Mouse (Mus musculus) midbrain, postnatal 0 days (tissue): ENCODE data around the gene Hip1r. TPM values are rescaled to one million over a fixed set of nuclear protein-coding genes. Genes with fewer than 3 reads are reported as not detected.

Source experiments
- ATAC-seq: fragments of 200-750 bp; cut with Nextera tagmentation; 2 replicates; pipeline ENCODE4 v1.8.0; 2017; ENCODE audit warnings: moderate number of reproducible peaks, mild to moderate bottlenecking, moderate TSS enrichment, moderate library complexity; ENCODE audit not compliant: low FRiP score
- DNase-seq: peaks from one replicate; pipeline ENCODE4 v3.0.0-alpha.2; 2015; ENCODE audit warnings: low spot score
- H3K27ac ChIP-seq: fragments of 300-500 bp; sonication (generic); 2 replicates; pipeline ENCODE4 v1.5.1; 2014; ENCODE audit warnings: low read depth, mild to moderate bottlenecking, low read length, mixed read lengths
- H3K27me3 ChIP-seq: fragments of 300-500 bp; sonication (generic); 2 replicates; pipeline ENCODE4 v1.6.1; 2014; ENCODE audit warnings: low read length, control low read depth, mixed read lengths; ENCODE audit not compliant: insufficient read depth
- H3K36me3 ChIP-seq: fragments of 300-500 bp; sonication (generic); 2 replicates; pipeline ENCODE4 v1.6.1; 2014; ENCODE audit warnings: low read length, control low read depth, mixed read lengths; ENCODE audit not compliant: insufficient read depth
- H3K4me1 ChIP-seq: fragments of 300-500 bp; sonication (generic); 2 replicates; pipeline ENCODE4 v1.6.1; 2014; ENCODE audit warnings: mild to moderate bottlenecking, control low read depth, antibody characterized with exemption, low read length, mixed read lengths; ENCODE audit not compliant: insufficient read depth
- H3K4me2 ChIP-seq: fragments of 300-500 bp; sonication (generic); 2 replicates; pipeline ENCODE4 v1.6.1; 2014; ENCODE audit warnings: low read depth, mild to moderate bottlenecking, low read length, mixed read lengths; ENCODE audit not compliant: poor library complexity, severe bottlenecking
- H3K4me3 ChIP-seq: fragments of 300-500 bp; sonication (generic); 2 replicates; pipeline ENCODE4 v1.5.1; 2014; ENCODE audit warnings: low read depth, mild to moderate bottlenecking, low read length, moderate library complexity
- H3K9ac ChIP-seq: fragments of 300-500 bp; sonication (generic); replicated peaks from 2 replicates; pipeline ENCODE4 v1.6.1; 2014; ENCODE audit warnings: mild to moderate bottlenecking, low read length, moderate library complexity, mixed read lengths; ENCODE audit not compliant: poor library complexity, severe bottlenecking
- H3K9me3 ChIP-seq: fragments of 300-500 bp; sonication (generic); 2 replicates; pipeline ENCODE4 v1.6.1; 2016; ENCODE audit warnings: low read length, control low read depth
- CTCF ChIP-seq: IDR thresholded peaks from 2 replicates; pipeline ENCODE4 v1.5.1; 2016; ENCODE audit warnings: antibody characterized with exemption, mild to moderate bottlenecking
- WGBS: fragments of 180-500 bp; shearing (Covaris S2); extraction: QIAGEN DNeasy Blood & Tissue Kit; methylation state at CpG from one replicate; pipeline ENCODE4 v1.1.7; 2014; 5-methylcytosine and 5-hydroxymethylcytosine counted together
- polyA plus RNA-seq: library from polyadenylated mRNA; unstranded; fragments of >200 nt; fragmentation: Nextera tagmentation; extraction: Ambion mirVana; gene quantifications from 2 replicates; pipeline ENCODE4 v1.2.1, GENCODE M21; 2015
- total RNA-seq: library from RNA; depleted of rRNA; stranded (reverse); fragments of >200 nt; gene quantifications from 2 replicates; pipeline ENCODE4 v1.2.3, GENCODE M21; 2014

Hip1r gene
- total and polyA plus RNA-seq, 2 experiments from 2014 or later, result 25.8 to 45.4 TPM

- H3K4me1 ChIP-seq, result peaks cover 17% of the 10 kb centered on the region
- no peaks in the 10 kb centered on the region for H3K9me3 ChIP-seq
- no peak overlapping the region for H3K4me2 ChIP-seq
- no peak overlapping the region for H3K4me3 ChIP-seq
- WGBS, result 9% methylated on average over 8 of the region's 8 CpGs
- H3K9ac ChIP-seq, result peak overlapping the region; percentile 24; the same call in 1 of the 2 replicates
- H3K27me3 ChIP-seq, result no peaks in the 10 kb centered on the region
- DNase-seq, result no peak
- peaks cover 20% of the 10 kb centered on the region for H3K36me3 ChIP-seq
- no peak for ATAC-seq
- TF ChIP-seq CTCF, result no peak
- peak overlapping the region; percentile 67 for H3K27ac ChIP-seq
These were observed 38.5 kb downstream of the Hip1r start for GRCm38 (mm10) chr5:124011927-124012326.

DNA sequence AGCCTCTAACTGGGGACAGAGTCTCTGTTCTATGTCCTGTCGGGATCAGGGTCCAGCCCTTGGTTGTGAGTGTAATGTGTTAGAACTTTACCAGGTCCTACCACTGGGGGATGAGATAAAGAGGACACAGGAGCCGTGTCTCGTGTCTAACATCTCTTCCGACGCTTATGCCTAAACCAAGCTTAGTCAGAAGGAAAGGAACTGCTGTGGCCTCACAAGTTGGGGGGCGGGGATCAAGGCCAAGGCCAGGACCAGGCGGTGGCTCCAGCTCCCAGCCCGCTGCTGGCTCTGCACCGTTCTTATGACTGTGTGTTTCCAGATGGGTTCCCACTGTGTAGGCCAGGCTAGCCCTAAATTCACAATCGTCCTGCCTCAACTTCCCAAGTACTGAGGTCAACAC lies 39.5 kb downstream of the Hip1r start:
- Histone ChIP-seq H3K27me3 (no peaks in the 10 kb centered on the region), H3K36me3 (peaks cover 10% of the 10 kb centered on the region), H3K9me3 (no peaks in the 10 kb centered on the region), H3K4me2 (no peak overlapping the region), H3K9ac (no peak overlapping the region), H3K27ac (0 out of 2 replicates have a peak overlapping the region, but pooled peaks have one; percentile 43), H3K4me1 (peaks cover 17% of the 10 kb centered on the region), H3K4me3 (no peak overlapping the region)
- 77% methylated on average over 10 of the region's 10 CpGs for WGBS
- DNase-seq (no peak), ATAC-seq (no peak)
- TF ChIP-seq CTCF, result peak; percentile 19; the same call in 1 of the 2 replicates

DNA sequence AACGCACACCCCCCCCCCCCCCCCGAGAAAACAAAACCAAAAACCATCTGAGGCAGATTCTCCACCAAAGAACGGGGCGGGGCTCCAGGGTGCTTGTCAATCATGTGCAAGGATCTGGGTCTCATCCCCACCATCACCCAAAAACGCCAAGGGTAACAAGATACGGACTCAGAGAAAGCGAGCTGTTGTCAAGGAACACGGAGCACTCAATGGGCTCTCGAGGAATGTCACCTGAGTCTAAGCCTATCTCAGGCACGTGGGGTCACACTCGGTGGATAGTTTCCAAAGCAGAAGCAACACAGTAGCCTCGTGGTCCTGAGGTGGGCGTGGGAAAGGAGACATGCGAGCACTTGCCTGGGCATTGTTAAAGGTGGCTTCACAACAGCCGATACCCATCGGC lies 40.3 kb downstream of the Hip1r start:
- no peaks in the 10 kb centered on the region for H3K27me3 ChIP-seq
- no peak overlapping the region for H3K4me2 ChIP-seq
- no peaks in the 10 kb centered on the region for H3K9me3 ChIP-seq
- DNase-seq (no peak), ATAC-seq (no peak)
- peaks cover 17% of the 10 kb centered on the region for H3K4me1 ChIP-seq
- peak overlapping the region; percentile 65 for H3K27ac ChIP-seq
- WGBS, result 79% methylated on average over 16 of the region's 16 CpGs
- no peak overlapping the region for H3K9ac ChIP-seq
- no peak for TF ChIP-seq CTCF
- H3K4me3 ChIP-seq, result no peak overlapping the region
- peaks cover 4% of the 10 kb centered on the region for H3K36me3 ChIP-seq

DNA sequence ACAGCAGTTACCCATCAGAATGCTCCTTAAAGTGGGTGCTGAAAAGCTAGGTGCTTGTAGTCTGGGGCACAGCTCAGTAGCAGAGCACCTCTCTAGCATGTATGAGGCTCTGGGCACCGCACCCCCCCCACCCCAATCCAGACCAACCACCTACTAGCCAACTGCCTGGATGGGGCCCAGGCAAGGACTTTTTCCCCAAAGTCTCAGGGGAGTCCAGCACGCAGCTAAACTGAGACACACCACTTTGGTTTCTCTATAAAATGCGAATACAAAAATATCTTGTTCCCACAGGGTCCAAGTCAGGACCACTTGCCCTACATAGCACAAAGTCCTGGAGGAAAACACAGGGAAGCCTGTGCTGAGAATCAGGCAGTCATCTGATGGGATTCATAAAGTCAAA lies 40.8 kb downstream of the Hip1r start:
- H3K27ac ChIP-seq, result peak overlapping the region; percentile 65
- H3K4me1 ChIP-seq, result peaks cover 17% of the 10 kb centered on the region
- H3K27me3 ChIP-seq, result no peaks in the 10 kb centered on the region
- no peak for DNase-seq
- H3K9ac ChIP-seq, result no peak overlapping the region
- no peaks in the 10 kb centered on the region for H3K9me3 ChIP-seq
- ATAC-seq, result no peak
- H3K4me2 ChIP-seq, result no peak overlapping the region
- TF ChIP-seq CTCF, result no peak
- 50% methylated on average over 3 of the region's 3 CpGs for WGBS
- peaks cover 4% of the 10 kb centered on the region; the same call in 1 of the 2 replicates for H3K36me3 ChIP-seq
- H3K4me3 ChIP-seq, result no peak overlapping the region

- WGBS, result 11% methylated on average over 11 of the region's 11 CpGs
- peaks cover 17% of the 10 kb centered on the region for H3K4me1 ChIP-seq
- H3K27me3 ChIP-seq, result no peaks in the 10 kb centered on the region
- H3K9me3 ChIP-seq, result no peaks in the 10 kb centered on the region
- peak overlapping the region; percentile 65 for H3K27ac ChIP-seq
- ATAC-seq, result no peak
- H3K4me3 ChIP-seq, result no peak overlapping the region
- TF ChIP-seq CTCF, result no peak
- no peak overlapping the region for H3K9ac ChIP-seq
- H3K36me3 ChIP-seq, result peaks cover under 1% of the 10 kb centered on the region; the same call in 1 of the 2 replicates
- H3K4me2 ChIP-seq, result no peak overlapping the region; the same call in 1 of the 2 replicates
- peak; percentile 76 for DNase-seq
These were observed 41.4 kb downstream of the Hip1r start for GRCm38 (mm10) chr5:124014791-124015251.

DNA sequence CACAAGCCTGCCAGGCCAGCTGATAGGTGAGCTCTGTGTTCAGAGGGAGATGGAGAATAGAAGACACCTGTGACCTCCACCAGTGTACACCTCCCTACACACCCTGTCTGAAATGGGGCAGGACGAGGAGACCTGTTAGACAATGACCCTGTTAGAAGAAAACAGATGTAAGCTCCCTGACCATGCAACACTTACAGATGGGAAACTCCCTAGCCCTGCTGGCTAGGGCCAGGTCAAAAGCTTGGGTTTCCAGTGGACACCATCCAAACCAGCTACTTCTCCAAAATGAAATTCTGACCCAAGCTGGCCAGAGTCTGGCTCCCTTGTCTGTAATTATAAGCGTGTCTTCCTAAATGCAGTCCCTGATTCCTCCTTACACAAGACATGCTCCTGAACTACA lies 42.3 kb downstream of the Hip1r start:
- no peak for TF ChIP-seq CTCF
- no peak overlapping the region for H3K4me3 ChIP-seq
- no peak overlapping the region for H3K9ac ChIP-seq
- no peaks in the 10 kb centered on the region for H3K27me3 ChIP-seq
- 75% methylated on average over 2 of the region's 2 CpGs for WGBS
- no peak overlapping the region for H3K27ac ChIP-seq
- H3K36me3 ChIP-seq, result no peaks in the 10 kb centered on the region
- H3K9me3 ChIP-seq, result no peaks in the 10 kb centered on the region
- DNase-seq, result no peak
- no peak for ATAC-seq
- no peak overlapping the region for H3K4me2 ChIP-seq
- H3K4me1 ChIP-seq, result peaks cover 9% of the 10 kb centered on the region
